Comparison of ENCODE assay signal across 9 mouse cellular contexts in genomic region chr15:7263822-7264221, GRCm38 (mm10).
A peak's percentile ranks its signal among the peaks of the same experiment; 100 is the strongest.
DNase-seq lines count a peak whose midpoint lies in the region; ATAC-seq and TF ChIP-seq lines count a peak whose summit lies in the region.
"Had no signal": no experiment of that assay in that cellular context is flagged by ENCODE, and none has a peak within 500 bp of the region (broad histone marks: within the 10 kb centered on the region; RNA-seq: fewer than 3 reads in every experiment).

No protein-coding gene starts in this region.

- peak; percentile 75 for DNase-seq in MEL (ENCODE audit: low read depth, low spot score)
- peak; percentile 30 for DNase-seq in c-Kit-positive CD71-positive TER-119-negative erythroid progenitor cells, embryonic 14.5 days (ENCODE audit: low read depth)
- DNase-seq in heart, postnatal 36 days: peak; percentile 79 to 82
- DNase-seq in layer of hippocampus, adult 11-12 months (ENCODE audit: low spot score): peak; percentile 82
- DNase-seq in retina, embryonic 14.5 days (ENCODE audit: low spot score): peak; percentile 80
- peak; percentile 77 for DNase-seq in thymus, postnatal 4 days

- no peak overlapping the region for H3K4me2 ChIP-seq in forebrain, embryonic 12.5 days
- H3K4me2 ChIP-seq in lung, embryonic 16.5 days (ENCODE audit: low read depth, low read length): no peak overlapping the region
- H3K4me2 ChIP-seq: lung, embryonic 15.5 days had no signal

- no peak overlapping the region for H3K27ac ChIP-seq in MEL (ENCODE audit: control insufficient read depth, low read depth, low read length)
- H3K27ac ChIP-seq in forebrain, embryonic 12.5 days: no peak overlapping the region
- no peak overlapping the region for H3K27ac ChIP-seq in lung, embryonic 16.5 days (ENCODE audit: low read length)
- H3K27ac ChIP-seq: lung, embryonic 15.5 days had no signal

- no peaks in the 10 kb centered on the region for H3K79me2 ChIP-seq in MEL (ENCODE audit: control insufficient read depth, insufficient read depth, low read length, poor library complexity)

- 16% methylated on average over 3 of the region's 3 CpGs for WGBS in forebrain, embryonic 12.5 days
- WGBS in lung, embryonic 16.5 days: 15% methylated on average over 3 of the region's 3 CpGs

- no peaks in the 10 kb centered on the region for H3K36me3 ChIP-seq in MEL (ENCODE audit: control insufficient read depth in 1 of 2, insufficient read depth in 2 of 2, low read length in 2 of 2)
- no peaks in the 10 kb centered on the region for H3K36me3 ChIP-seq in forebrain, embryonic 12.5 days (replicated peaks)
- H3K36me3 ChIP-seq in lung, embryonic 16.5 days (ENCODE audit: control insufficient read depth, insufficient read depth, low read length): no peaks in the 10 kb centered on the region
- H3K36me3 ChIP-seq: lung, embryonic 15.5 days had no signal

- TF ChIP-seq CTCF in MEL (IDR thresholded peaks at IDR 0.05 in 2 of 3, conservative IDR thresholded peaks at IDR 0.05 in 1 of 3; ENCODE audit: control insufficient read depth in 1 of 3, insufficient read depth in 1 of 3, low read depth in 2 of 3, low read length in 3 of 3, poor library complexity in 1 of 3, severe bottlenecking in 1 of 3): peak; percentile 81 to 94 (median 89)

- no peak for TF ChIP-seq EP300 in MEL (IDR thresholded peaks at IDR 0.05; ENCODE audit: low read depth in 1 of 2, low read length in 2 of 2)

- no peak overlapping the region for H3K9ac ChIP-seq in MEL (ENCODE audit: control insufficient read depth, low read depth, low read length, poor library complexity, severe bottlenecking)
- H3K9ac ChIP-seq in forebrain, embryonic 12.5 days: no peak overlapping the region
- no peak overlapping the region for H3K9ac ChIP-seq in lung, embryonic 16.5 days (ENCODE audit: low read length)
- H3K9ac ChIP-seq: lung, embryonic 15.5 days had no signal

- TF ChIP-seq POLR2A in MEL (IDR thresholded peaks at IDR 0.05; ENCODE audit: control insufficient read depth in 1 of 2, insufficient read depth in 1 of 2, low read depth in 1 of 2, low read length in 2 of 2, poor library complexity in 1 of 2): no peak

- H3K4me3 ChIP-seq in MEL (ENCODE audit: control insufficient read depth in 1 of 2, insufficient read depth in 1 of 2, low read depth in 2 of 2, low read length in 2 of 2): no peak overlapping the region
- no peak overlapping the region for H3K4me3 ChIP-seq in forebrain, embryonic 12.5 days (replicated peaks)
- H3K4me3 ChIP-seq in lung, embryonic 16.5 days (ENCODE audit: low read length): no peak overlapping the region
- H3K4me3 ChIP-seq: lung, embryonic 15.5 days had no signal

- ATAC-seq in forebrain, embryonic 12.5 days (ENCODE audit: low FRiP score): peak; percentile 68; the same call in 1 of the 2 replicates
- peak; percentile 67; the same call in 1 of the 2 replicates for ATAC-seq in lung, embryonic 16.5 days (ENCODE audit: low read depth)

- no peaks in the 10 kb centered on the region for H3K27me3 ChIP-seq in MEL (ENCODE audit: control insufficient read depth in 1 of 2, insufficient read depth in 2 of 2, low read length in 2 of 2)
- no peaks in the 10 kb centered on the region for H3K27me3 ChIP-seq in forebrain, embryonic 12.5 days
- no peaks in the 10 kb centered on the region for H3K27me3 ChIP-seq in lung, embryonic 16.5 days (ENCODE audit: control insufficient read depth, insufficient read depth, low read depth, low read length)
- H3K27me3 ChIP-seq: lung, embryonic 15.5 days had no signal

- intact Hi-C loops in heart, postnatal 36 days (cut with DNase I): loop anchor here (1.0 to 5.0 kb wide), 2 partner anchors 178 to 355 kb away; no protein-coding TSS in a partner anchor

- H3K9me3 ChIP-seq in MEL (replicated peaks; ENCODE audit: insufficient read depth, low read length): no peaks in the 10 kb centered on the region
- H3K9me3 ChIP-seq in forebrain, embryonic 12.5 days: no peaks in the 10 kb centered on the region
- no peaks in the 10 kb centered on the region for H3K9me3 ChIP-seq in lung, embryonic 16.5 days (ENCODE audit: control insufficient read depth, low read length)
- H3K9me3 ChIP-seq: lung, embryonic 15.5 days had no signal

- H3K4me1 ChIP-seq in MEL (ENCODE audit: control insufficient read depth in 1 of 2, insufficient read depth in 2 of 2, low read length in 2 of 2): no peaks in the 10 kb centered on the region
- no peaks in the 10 kb centered on the region for H3K4me1 ChIP-seq in forebrain, embryonic 12.5 days
- H3K4me1 ChIP-seq in lung, embryonic 16.5 days (replicated peaks; ENCODE audit: control insufficient read depth, insufficient read depth, low read length): no peaks in the 10 kb centered on the region
- H3K4me1 ChIP-seq: lung, embryonic 15.5 days had no signal

- TF ChIP-seq RAD21 in MEL (IDR thresholded peaks at IDR 0.05; ENCODE audit: low read depth, low read length): peak; percentile 58

TF ChIP-seq in MEL, 35 proteins besides CTCF, POLR2A, EP300 and RAD21:
- TF ChIP-seq SMC3 (IDR thresholded peaks at IDR 0.05; ENCODE audit: low read depth, low read length): peak; percentile 81
- TF ChIP-seq ZC3H11A (IDR thresholded peaks at IDR 0.05; ENCODE audit: low read depth, low read length): peak; percentile 45
- no peak for TF ChIP-seq MYB (IDR thresholded peaks at IDR 0.05; ENCODE audit: low read depth, low read length)

Comparison
In these comparisons a context has a peak if more than half of its experiments do, and no peak if none do; other contexts are left out.
1. DNase-seq: peak in every context shown above with its lines; median percentile 82 in layer of hippocampus, adult 11-12 months; 80 in heart, postnatal 36 days; 80 in retina, embryonic 14.5 days; 77 in thymus, postnatal 4 days; 75 in MEL; 30 in c-Kit-positive CD71-positive TER-119-negative erythroid progenitor cells, embryonic 14.5 days.